ENCODE assay signal across 16 mouse cellular contexts in genomic region chr17:44652054-44652453, GRCm38 (mm10).
"Had no signal": no experiment of that assay in that cellular context is flagged by ENCODE, and none has a peak within 500 bp of the region (broad histone marks: within the 10 kb centered on the region; RNA-seq: fewer than 3 reads in every experiment).

No protein-coding gene starts in this region.

- H3K36me3 ChIP-seq: liver, embryonic 12.5 days; midbrain, embryonic 10.5 days; midbrain, embryonic 13.5 days; midbrain, embryonic 15.5 days; neural tube, embryonic 12.5 days had no signal

- H3K9me3 ChIP-seq: liver, embryonic 12.5 days; midbrain, embryonic 10.5 days; midbrain, embryonic 13.5 days; midbrain, embryonic 15.5 days; neural tube, embryonic 12.5 days had no signal

- H3K9ac ChIP-seq: liver, embryonic 12.5 days; liver, embryonic 14.5 days; lung, embryonic 14.5 days; midbrain, embryonic 13.5 days; midbrain, embryonic 15.5 days; neural tube, embryonic 12.5 days had no signal

- H3K4me3 ChIP-seq: liver, embryonic 12.5 days; midbrain, embryonic 10.5 days; midbrain, embryonic 13.5 days; midbrain, embryonic 15.5 days; neural tube, embryonic 12.5 days had no signal

- ATAC-seq: liver, embryonic 12.5 days; midbrain, embryonic 13.5 days; midbrain, embryonic 15.5 days had no signal

- DNase-seq: lung, adult 18-20 months; lung, embryonic 14.5 days; lung, postnatal 10 days; lung, postnatal 4 days; right cerebral cortex, postnatal 14 days; right cerebral cortex, postnatal 4 days; spleen, adult 18-20 months; thymus, adult 18-20 months; thymus, postnatal 14 days; thymus, postnatal 36 days had no signal

- H3K4me2 ChIP-seq: liver, embryonic 12.5 days; lung, embryonic 14.5 days; midbrain, embryonic 13.5 days; midbrain, embryonic 15.5 days; neural tube, embryonic 12.5 days had no signal

- H3K4me1 ChIP-seq: liver, embryonic 12.5 days had no signal

- H3K27me3 ChIP-seq: liver, embryonic 12.5 days; midbrain, embryonic 13.5 days; midbrain, embryonic 15.5 days had no signal

- H3K27ac ChIP-seq: liver, embryonic 12.5 days; liver, embryonic 14.5 days; midbrain, embryonic 10.5 days; midbrain, embryonic 13.5 days; midbrain, embryonic 15.5 days; neural tube, embryonic 12.5 days had no signal
